Mouse (Mus musculus) forebrain, postnatal 0 days (tissue): ENCODE measurements at regions not wholly inside any gene's neighbourhood (a gene's known extent, or its start where the extent isn't known, plus 50 kb on each side); places are given as distances from the start of the nearest gene placed in this dataset.
A peak's percentile ranks its signal among the peaks of the same experiment; 100 is the strongest.

Source experiments
- ATAC-seq: fragments of 200-750 bp; cut with Nextera tagmentation; 2 replicates; pipeline ENCODE4 v1.8.0; 2017; ENCODE audit warnings: mild to moderate bottlenecking, moderate library complexity
- DNase-seq: peaks from one replicate; pipeline ENCODE4 v3.0.0-alpha.2; 2015
- H3K27ac ChIP-seq: fragments of 300-500 bp; sonication (generic); 2 replicates; pipeline ENCODE4 v1.5.1; 2014; ENCODE audit warnings: low read depth, mild to moderate bottlenecking, antibody characterized with exemption, low read length, moderate library complexity, mixed read lengths
- H3K27me3 ChIP-seq: fragments of 300-500 bp; sonication (generic); 2 replicates; pipeline ENCODE4 v1.6.1; 2014; ENCODE audit warnings: mild to moderate bottlenecking, low read length, mixed read lengths; ENCODE audit not compliant: insufficient read depth
- H3K36me3 ChIP-seq: fragments of 300-500 bp; sonication (generic); 2 replicates; pipeline ENCODE4 v1.6.1; 2014; ENCODE audit warnings: mild to moderate bottlenecking, moderate library complexity; ENCODE audit not compliant: insufficient read depth
- H3K4me1 ChIP-seq: fragments of 300-500 bp; sonication (generic); 2 replicates; pipeline ENCODE4 v1.6.1; 2014; ENCODE audit warnings: antibody characterized with exemption; ENCODE audit not compliant: insufficient read depth
- H3K4me2 ChIP-seq: fragments of 300-500 bp; sonication (generic); 2 replicates; pipeline ENCODE4 v1.6.1; 2014; ENCODE audit warnings: low read depth, mild to moderate bottlenecking, moderate library complexity
- H3K4me3 ChIP-seq: fragments of 300-500 bp; sonication (generic); 2 replicates; pipeline ENCODE4 v1.5.1; 2014; ENCODE audit warnings: low read depth, low read length, mixed read lengths
- H3K9ac ChIP-seq: fragments of 300-500 bp; sonication (generic); 2 replicates; pipeline ENCODE4 v1.6.1; 2014; ENCODE audit warnings: mild to moderate bottlenecking
- H3K9me3 ChIP-seq: fragments of 300-500 bp; sonication (generic); 2 replicates; pipeline ENCODE4 v1.6.1; 2016; ENCODE audit warnings: low read length
- CTCF ChIP-seq: sonication (generic); IDR thresholded peaks from 2 replicates; pipeline ENCODE4 v1.5.1; 2016; ENCODE audit warnings: antibody characterized with exemption, control low read depth, low read depth
- WGBS: fragments of 180-500 bp; shearing (Covaris S2); extraction: QIAGEN DNeasy Blood & Tissue Kit; methylation state at CpG from one replicate; pipeline ENCODE4 v1.1.7; 2014; 5-methylcytosine and 5-hydroxymethylcytosine counted together

DNA sequence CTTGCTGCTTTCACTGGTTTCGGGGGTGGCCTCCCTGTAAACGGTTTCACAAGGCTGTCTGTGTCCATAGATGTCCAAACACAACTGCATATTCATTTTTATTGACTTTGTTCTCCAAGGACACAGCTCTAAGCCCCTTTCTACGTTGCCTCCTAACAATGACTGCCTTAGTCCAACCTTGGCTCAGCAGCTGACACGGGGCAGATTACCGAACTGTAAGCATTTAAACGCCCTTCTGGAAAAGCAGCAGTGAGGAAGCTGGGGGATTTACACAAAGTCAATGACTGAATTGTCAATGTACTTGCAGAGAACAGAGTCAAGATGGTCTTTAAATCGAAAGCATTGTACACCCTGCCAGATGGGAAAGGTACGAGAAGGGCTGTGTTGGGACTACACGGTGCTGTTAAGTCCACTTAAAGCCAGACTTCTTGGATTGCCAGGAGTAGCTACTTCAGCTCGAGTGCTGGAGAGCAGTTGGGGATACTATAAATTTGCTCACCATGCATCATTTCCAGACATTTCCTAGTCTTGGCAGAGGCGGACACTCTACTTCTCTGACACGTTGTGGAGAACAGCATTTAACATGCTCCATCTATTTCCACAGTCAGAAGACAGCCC lies 149.0 kb downstream of the Dact1 start:
- H3K36me3 ChIP-seq, result no peaks in the 10 kb centered on the region
- no peak for ATAC-seq
- no peak overlapping the region for H3K9ac ChIP-seq
- H3K27ac ChIP-seq, result no peak overlapping the region
- no peaks in the 10 kb centered on the region for H3K27me3 ChIP-seq
- H3K4me3 ChIP-seq, result no peak overlapping the region
- no peak for TF ChIP-seq CTCF
- no peaks in the 10 kb centered on the region for H3K4me1 ChIP-seq
- no peak overlapping the region for H3K4me2 ChIP-seq
- no peaks in the 10 kb centered on the region for H3K9me3 ChIP-seq
- DNase-seq, result no peak
- 60% methylated on average over 12 of the region's 12 CpGs for WGBS

DNA sequence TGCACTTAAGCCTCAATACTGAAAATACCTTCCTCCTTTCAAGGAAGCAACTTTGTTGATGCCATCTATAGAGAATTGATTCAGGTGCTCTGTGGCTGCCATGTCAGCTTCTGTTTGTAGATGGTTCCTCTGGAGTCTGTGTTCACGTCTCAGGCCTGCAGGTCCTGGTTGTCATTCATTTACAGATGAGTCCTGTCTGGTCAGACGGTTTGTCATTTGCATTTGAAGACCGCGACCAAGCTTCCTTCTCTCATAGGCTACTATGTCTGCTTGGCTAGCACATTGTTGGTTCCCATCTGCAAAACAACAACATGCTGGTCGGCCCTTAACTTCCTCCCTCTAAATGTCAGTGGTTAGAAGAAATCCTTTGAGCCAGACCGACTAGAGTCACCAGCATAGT lies 151.0 kb downstream of the Dact1 start:
- no peak overlapping the region for H3K27ac ChIP-seq
- no peak overlapping the region for H3K4me3 ChIP-seq
- H3K27me3 ChIP-seq, result no peaks in the 10 kb centered on the region
- no peak for TF ChIP-seq CTCF
- no peaks in the 10 kb centered on the region for H3K4me1 ChIP-seq
- no peak overlapping the region for H3K4me2 ChIP-seq
- no peaks in the 10 kb centered on the region for H3K36me3 ChIP-seq
- no peak overlapping the region for H3K9ac ChIP-seq
- WGBS, result 55% methylated on average over 6 of the region's 6 CpGs
- no peaks in the 10 kb centered on the region for H3K9me3 ChIP-seq
- ATAC-seq, result no peak
- DNase-seq, result no peak

DNA sequence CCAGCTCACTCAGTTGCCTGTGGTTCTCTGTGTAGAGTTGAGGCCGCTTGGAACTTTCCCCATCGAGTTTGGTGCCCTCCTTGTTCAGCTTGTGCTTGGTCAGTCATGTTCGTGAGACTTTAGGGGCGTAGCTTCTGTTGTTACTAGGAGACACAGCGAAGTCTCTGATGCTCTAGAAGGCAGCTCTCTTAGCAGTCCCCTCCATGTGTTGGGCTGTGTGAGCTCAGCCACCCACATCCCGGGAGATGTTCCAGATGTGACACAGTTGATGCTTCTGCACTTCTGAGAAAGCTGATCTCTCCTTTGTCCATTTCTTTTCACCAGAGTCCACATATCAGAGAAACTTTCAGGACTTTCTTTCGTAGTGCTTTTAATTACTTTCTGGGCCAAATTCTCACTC lies 158.1 kb downstream of the Dact1 start:
- DNase-seq (no peak), ATAC-seq (no peak)
- WGBS, result 63% methylated on average over 7 of the region's 7 CpGs

DNA sequence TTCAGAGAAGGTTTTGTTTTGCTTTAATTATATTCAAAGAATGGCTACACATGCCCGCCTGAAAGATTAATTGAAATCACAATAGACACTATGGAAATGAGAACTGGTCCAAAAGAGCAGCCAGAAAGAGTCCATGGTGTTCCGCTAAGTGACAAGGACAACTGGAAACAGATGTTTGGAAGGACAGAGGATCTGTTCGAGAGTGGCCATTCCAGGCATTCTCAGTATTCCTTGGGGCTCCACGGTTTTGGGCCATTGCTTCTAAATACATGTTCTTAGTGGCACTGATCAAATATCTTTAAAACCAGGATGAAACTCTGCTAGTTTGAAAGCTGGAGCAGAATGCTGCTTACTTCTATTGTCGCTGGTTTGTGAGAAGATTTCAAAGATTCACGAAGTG lies 158.6 kb downstream of the Dact1 start:
- no peaks in the 10 kb centered on the region for H3K27me3 ChIP-seq
- H3K9ac ChIP-seq, result no peak overlapping the region
- WGBS, result 29% methylated on average over 6 of the region's 6 CpGs
- DNase-seq (no peak), ATAC-seq (no peak)
- no peaks in the 10 kb centered on the region for H3K9me3 ChIP-seq
- H3K4me3 ChIP-seq, result no peak overlapping the region
- no peaks in the 10 kb centered on the region for H3K36me3 ChIP-seq
- H3K27ac ChIP-seq, result no peak overlapping the region
- no peak for TF ChIP-seq CTCF
- H3K4me2 ChIP-seq, result no peak overlapping the region
- H3K4me1 ChIP-seq, result no peaks in the 10 kb centered on the region

More for the DNA sequence above, 158.1 kb downstream of the Dact1 start:
- Histone ChIP-seq H3K4me2 (no peak overlapping the region), H3K36me3 (no peaks in the 10 kb centered on the region), H3K4me1 (no peaks in the 10 kb centered on the region), H3K9me3 (no peaks in the 10 kb centered on the region), H3K27ac (no peak overlapping the region), H3K4me3 (no peak overlapping the region), H3K27me3 (no peaks in the 10 kb centered on the region), H3K9ac (no peak overlapping the region)
- no peak for TF ChIP-seq CTCF

DNA sequence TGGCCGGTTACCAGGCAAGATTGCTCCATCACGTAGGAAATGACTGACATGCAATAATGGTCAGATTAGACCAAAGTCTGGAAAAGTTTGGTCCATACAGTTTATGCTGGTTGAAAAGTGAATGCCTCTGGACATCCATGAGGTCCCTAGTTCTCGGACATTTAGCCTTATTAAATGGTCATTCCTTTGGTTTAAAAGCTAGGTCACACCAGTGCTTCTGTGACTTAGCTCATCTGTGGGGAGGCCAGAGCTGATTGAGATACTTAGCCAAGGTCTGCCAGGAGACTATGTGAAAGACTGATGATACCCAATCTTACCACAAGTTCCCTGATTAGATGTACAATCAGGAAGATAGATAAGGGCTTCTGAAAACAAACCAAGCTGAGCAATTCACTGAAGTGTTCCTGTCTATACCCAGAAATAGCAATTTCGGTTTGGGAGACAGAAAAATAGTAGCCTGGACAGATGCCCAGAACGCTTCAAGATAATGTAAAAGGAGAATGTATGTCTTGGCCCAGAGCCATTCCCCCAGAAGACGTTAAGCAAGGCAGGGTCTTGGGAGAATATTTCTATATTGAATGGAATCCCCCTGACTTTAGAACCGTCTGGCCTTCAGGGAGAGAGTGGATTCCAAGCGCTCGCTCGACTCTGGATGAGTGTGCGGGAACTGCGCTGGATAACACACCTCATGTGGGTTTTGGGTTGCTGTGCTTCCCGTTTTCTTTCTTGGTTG lies 161.5 kb downstream of the Dact1 start:
- H3K27ac ChIP-seq, result no peak overlapping the region
- H3K4me1 ChIP-seq, result no peaks in the 10 kb centered on the region
- DNase-seq (peak; percentile 63), ATAC-seq (no peak)
- no peak overlapping the region for H3K9ac ChIP-seq
- H3K36me3 ChIP-seq, result no peaks in the 10 kb centered on the region
- H3K4me2 ChIP-seq, result no peak overlapping the region
- H3K4me3 ChIP-seq, result no peak overlapping the region
- H3K9me3 ChIP-seq, result no peaks in the 10 kb centered on the region
- TF ChIP-seq CTCF, result no peak
- WGBS, result 78% methylated on average over 13 of the region's 13 CpGs
- H3K27me3 ChIP-seq, result no peaks in the 10 kb centered on the region

DNA sequence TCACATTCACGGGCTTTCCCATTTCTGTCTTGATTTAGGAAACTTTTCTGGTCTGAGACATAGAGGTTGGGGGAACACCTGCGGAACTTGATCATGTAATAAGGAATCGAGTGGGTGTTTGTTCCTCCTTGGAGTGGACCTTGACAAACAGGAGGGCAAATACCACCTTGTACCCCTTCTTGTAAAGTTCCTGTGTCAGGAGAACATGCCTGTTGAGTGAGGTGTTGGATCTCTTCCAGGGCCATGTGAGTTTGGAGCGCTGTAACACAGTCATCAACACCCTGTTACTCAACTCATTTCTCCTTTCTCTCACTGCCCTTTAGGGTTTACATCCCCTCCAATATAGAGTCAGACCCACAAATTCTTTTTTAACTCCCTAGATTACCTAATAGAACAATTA lies 162.0 kb downstream of the Dact1 start:
- TF ChIP-seq CTCF, result no peak
- 87% methylated on average over 4 of the region's 4 CpGs for WGBS
- Histone ChIP-seq H3K27me3 (no peaks in the 10 kb centered on the region), H3K36me3 (no peaks in the 10 kb centered on the region), H3K9me3 (no peaks in the 10 kb centered on the region), H3K9ac (no peak overlapping the region), H3K4me3 (no peak overlapping the region), H3K27ac (no peak overlapping the region), H3K4me1 (no peaks in the 10 kb centered on the region), H3K4me2 (no peak overlapping the region)
- no peak for ATAC-seq
- DNase-seq, result no peak

DNA sequence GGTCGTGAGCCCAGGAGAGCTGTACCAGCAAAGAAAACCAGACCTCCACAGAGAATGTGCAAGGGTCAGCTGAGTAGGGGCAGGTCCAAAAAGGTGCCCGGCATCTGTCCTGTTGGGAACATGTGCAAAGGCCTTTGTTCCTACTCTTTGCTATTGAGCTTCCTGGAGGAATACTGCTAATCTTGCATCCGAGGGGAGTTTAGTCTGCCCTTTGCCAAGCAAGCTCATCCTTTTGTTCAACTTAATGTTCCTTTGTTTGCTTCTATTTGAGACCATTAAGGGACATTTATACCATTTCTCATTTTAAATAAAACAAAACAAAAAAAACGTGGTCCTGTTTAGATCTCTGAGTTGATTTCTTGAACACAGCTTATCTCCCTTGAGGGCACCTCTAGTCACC lies 166.6 kb downstream of the Dact1 start:
- Histone ChIP-seq H3K4me3 (no peak overlapping the region), H3K9me3 (no peaks in the 10 kb centered on the region), H3K4me2 (no peak overlapping the region), H3K27ac (no peak overlapping the region), H3K36me3 (no peaks in the 10 kb centered on the region), H3K27me3 (no peaks in the 10 kb centered on the region), H3K9ac (no peak overlapping the region), H3K4me1 (0 out of 2 replicates have a peak, but pooled peaks cover 6% of the 10 kb centered on the region)
- no peak for TF ChIP-seq CTCF
- no peak for ATAC-seq
- WGBS, result 64% methylated on average over 4 of the region's 4 CpGs
- no peak for DNase-seq
